Mouse (Mus musculus): ENCODE data around the gene Micu1. TPM values are rescaled to one million over a fixed set of nuclear protein-coding genes. Genes with fewer than 3 reads are reported as not detected.

Micu1 gene
- polyA plus RNA-seq, 1 experiment, result 174 TPM

DNA sequence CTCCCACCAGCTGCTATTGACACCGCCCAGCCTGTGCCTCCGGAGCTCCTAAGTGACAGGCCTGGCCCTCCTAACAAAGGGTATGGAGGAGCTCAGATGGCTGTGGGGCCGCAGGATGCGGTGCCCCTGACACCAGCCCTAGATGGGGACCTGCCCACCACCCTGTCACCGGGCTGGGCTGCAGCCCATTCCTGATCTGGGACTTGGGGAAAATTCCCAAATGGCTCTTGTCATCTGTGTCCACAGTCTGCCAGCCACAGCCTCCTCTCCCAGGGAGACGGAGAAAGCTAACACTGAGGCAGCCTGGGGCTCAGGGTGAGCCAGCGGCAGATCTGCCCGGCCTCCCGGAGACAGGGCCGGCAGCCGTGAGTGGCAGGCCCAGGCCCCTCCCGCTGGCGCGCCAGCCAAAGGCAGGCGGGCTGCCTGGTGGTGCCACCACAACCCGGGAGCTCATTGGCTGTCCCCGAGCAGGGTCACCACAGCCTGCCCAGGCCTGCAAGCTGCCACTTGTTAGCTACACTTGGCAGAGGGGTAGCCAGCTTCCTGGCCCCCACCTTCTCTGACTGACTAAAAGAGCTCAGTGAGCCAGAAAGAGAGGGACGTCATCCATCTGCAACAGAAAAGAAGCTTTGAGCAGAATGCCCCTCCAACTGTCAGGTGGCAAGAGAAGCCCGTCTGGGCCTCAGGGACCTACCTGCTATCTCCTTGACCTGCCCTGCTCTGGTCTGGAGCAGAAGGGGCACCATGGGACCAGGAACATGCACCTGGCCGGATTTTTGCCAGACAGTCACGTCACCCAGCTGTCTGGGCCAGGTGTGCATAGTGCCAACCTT lies 197.3 kb downstream of the Micu1 start:
- WGBS, result 9% methylated on average over 21 of the region's 21 CpGs
- DNase-seq, result peak; percentile 84 to 92
- Histone ChIP-seq H3K4me3 (replicated peaks; ENCODE audit: insufficient read depth, low read depth, low read length) (peak overlapping the region; percentile 31), H3K27me3 (ENCODE audit: control insufficient read depth, insufficient read depth, low read length) (no peaks in the 10 kb centered on the region), H3K27ac (ENCODE audit: insufficient read depth, low read length) (peak overlapping the region; percentile 78), H3K4me1 (ENCODE audit: control insufficient read depth, insufficient read depth, low read length) (peaks cover 16% of the 10 kb centered on the region)
- TF ChIP-seq CTCF (IDR thresholded peaks at IDR 0.05; ENCODE audit: borderline replicate concordance, insufficient read depth, low read depth, low read length) (no peak), POLR2A (IDR thresholded peaks at IDR 0.05; ENCODE audit: borderline replicate concordance, insufficient read depth, low read length) (peak; percentile 60; the same call in 1 of the 2 replicates)

DNA sequence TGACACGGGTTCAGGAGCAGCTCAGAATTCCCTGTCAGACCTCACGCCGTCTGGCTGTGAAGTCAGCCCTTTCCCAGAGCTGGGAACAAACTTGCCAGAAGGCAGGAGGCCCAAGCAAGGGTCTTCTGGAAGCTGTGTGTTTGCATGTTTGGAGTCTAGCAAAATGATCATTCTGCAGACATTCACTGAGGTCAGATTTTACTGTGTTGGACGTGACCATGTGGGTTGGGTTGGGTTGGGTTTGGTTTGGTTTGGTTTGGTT lies 197.8 kb downstream of the Micu1 start:
- no peak for DNase-seq
- Histone ChIP-seq H3K27ac (ENCODE audit: insufficient read depth, low read length) (peak overlapping the region; percentile 65), H3K27me3 (ENCODE audit: control insufficient read depth, insufficient read depth, low read length) (no peaks in the 10 kb centered on the region), H3K4me3 (replicated peaks; ENCODE audit: insufficient read depth, low read depth, low read length) (no peak overlapping the region), H3K4me1 (ENCODE audit: control insufficient read depth, insufficient read depth, low read length) (peaks cover 16% of the 10 kb centered on the region)
- no peak for TF ChIP-seq CTCF (IDR thresholded peaks at IDR 0.05; ENCODE audit: borderline replicate concordance, insufficient read depth, low read depth, low read length)
- 40% methylated on average over 4 of the region's 4 CpGs for WGBS

GRCm38 (mm10) chr10:59900939-59901338 lies 198.7 kb downstream of the Micu1 start:
- no peak overlapping the region; the same call in 1 of the 2 replicates for H3K27ac ChIP-seq (ENCODE audit: insufficient read depth, low read length)
- peak in 1 of 2 experiments; percentile 31 for DNase-seq
- 28% methylated on average over 4 of the region's 4 CpGs for WGBS
- no peak for TF ChIP-seq CTCF (IDR thresholded peaks at IDR 0.05; ENCODE audit: borderline replicate concordance, insufficient read depth, low read depth, low read length)
- TF ChIP-seq POLR2A (IDR thresholded peaks at IDR 0.05; ENCODE audit: borderline replicate concordance, insufficient read depth, low read length), result no peak
- no peak overlapping the region for H3K4me3 ChIP-seq (replicated peaks; ENCODE audit: insufficient read depth, low read depth, low read length)
- H3K4me1 ChIP-seq (ENCODE audit: control insufficient read depth, insufficient read depth, low read length), result peaks cover 16% of the 10 kb centered on the region
- no peaks in the 10 kb centered on the region for H3K27me3 ChIP-seq (ENCODE audit: control insufficient read depth, insufficient read depth, low read length)

GRCm38 (mm10) chr10:59901463-59901862 lies 199.2 kb downstream of the Micu1 start:
- peaks cover 16% of the 10 kb centered on the region for H3K4me1 ChIP-seq (ENCODE audit: control insufficient read depth, insufficient read depth, low read length)
- H3K27ac ChIP-seq (ENCODE audit: insufficient read depth, low read length), result no peak overlapping the region
- no peak for TF ChIP-seq CTCF (IDR thresholded peaks at IDR 0.05; ENCODE audit: borderline replicate concordance, insufficient read depth, low read depth, low read length)
- no peak for TF ChIP-seq POLR2A (IDR thresholded peaks at IDR 0.05; ENCODE audit: borderline replicate concordance, insufficient read depth, low read length)
- H3K27me3 ChIP-seq (ENCODE audit: control insufficient read depth, insufficient read depth, low read length), result no peaks in the 10 kb centered on the region
- peak in 1 of 2 experiments; percentile 4 for DNase-seq
- 80% methylated on average over 1 of the region's 1 CpGs for WGBS
- no peak overlapping the region for H3K4me3 ChIP-seq (replicated peaks; ENCODE audit: insufficient read depth, low read depth, low read length)

DNA sequence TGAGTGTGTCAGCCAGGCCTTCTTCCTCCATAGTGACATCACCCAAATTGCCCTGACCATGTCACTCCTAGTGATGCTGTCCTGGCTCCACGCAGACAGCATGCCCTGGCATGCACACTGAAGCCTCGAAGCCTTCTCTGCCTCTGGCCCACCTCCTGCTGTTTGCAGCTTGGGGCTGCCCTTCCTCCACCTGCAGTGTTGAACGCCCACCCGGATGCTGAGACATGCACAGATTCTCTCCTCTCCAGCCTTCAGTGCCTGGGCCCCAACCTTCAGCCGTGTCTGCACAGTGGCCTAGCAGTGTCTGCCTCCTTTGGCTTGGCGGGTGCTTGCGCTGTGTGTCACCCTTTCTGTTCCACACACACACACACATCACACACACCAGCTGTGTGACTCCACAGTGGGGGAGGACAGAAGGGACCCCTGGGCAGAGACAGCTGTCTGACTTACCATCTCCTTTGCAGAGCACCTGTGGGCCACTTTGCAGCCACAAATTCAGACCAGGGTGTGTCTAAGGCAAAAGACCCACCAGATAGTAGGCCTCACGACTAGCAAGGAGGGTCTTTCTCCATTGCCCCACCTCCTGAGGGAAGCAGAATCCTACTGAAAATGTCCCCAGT lies 199.8 kb downstream of the Micu1 start:
- Histone ChIP-seq H3K4me3 (replicated peaks; ENCODE audit: insufficient read depth, low read depth, low read length) (no peak overlapping the region), H3K27ac (ENCODE audit: insufficient read depth, low read length) (no peak overlapping the region), H3K27me3 (ENCODE audit: control insufficient read depth, insufficient read depth, low read length) (no peaks in the 10 kb centered on the region), H3K4me1 (ENCODE audit: control insufficient read depth, insufficient read depth, low read length) (peaks cover 16% of the 10 kb centered on the region)
- DNase-seq, result peak in 1 of 2 experiments; percentile 6
- 66% methylated on average over 8 of the region's 8 CpGs for WGBS
- no peak for TF ChIP-seq CTCF (IDR thresholded peaks at IDR 0.05; ENCODE audit: borderline replicate concordance, insufficient read depth, low read depth, low read length)
- TF ChIP-seq POLR2A (IDR thresholded peaks at IDR 0.05; ENCODE audit: borderline replicate concordance, insufficient read depth, low read length), result no peak

DNA sequence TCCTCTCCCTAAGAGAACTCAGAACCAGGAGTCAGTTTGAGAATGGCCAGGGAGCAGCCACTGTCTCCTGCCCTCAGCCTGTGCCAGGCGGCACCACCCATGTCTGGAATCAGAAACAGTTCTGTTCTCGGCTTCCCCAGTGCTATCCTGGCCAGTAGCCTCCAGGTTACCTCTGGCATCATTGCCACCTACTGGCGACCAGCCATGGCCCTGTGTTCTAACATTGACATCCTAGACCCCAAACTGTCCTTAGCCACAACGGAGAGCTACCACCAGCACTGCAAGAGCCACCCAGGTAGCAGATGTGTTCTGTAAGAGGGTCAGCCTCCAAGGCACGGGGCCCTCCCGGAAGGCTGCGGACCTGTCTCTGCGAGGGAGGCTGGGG lies 200.3 kb downstream of the Micu1 start:
- Histone ChIP-seq H3K27ac (ENCODE audit: insufficient read depth, low read length) (no peak overlapping the region), H3K4me1 (ENCODE audit: control insufficient read depth, insufficient read depth, low read length) (peaks cover 19% of the 10 kb centered on the region)

DNA sequence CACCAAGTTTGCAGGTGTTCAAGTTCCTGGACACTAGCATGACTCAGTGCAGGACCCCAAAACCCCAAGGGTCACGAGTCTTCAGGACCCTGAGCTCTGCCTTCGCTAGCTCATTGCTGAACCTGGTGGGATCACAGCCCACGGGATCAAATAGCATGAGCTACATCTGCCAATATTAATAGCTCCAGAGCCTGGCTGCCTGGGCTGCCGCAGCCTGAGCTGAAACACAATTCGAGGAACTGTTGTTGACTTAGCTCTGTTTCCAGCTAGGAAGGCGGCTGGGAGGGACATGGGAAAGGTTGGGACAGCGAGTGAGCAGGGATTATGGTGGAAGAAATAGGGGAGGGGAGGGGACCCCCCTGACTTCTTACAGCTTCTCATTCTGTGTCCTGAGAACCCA lies 200.9 kb downstream of the Micu1 start:
- no peak for TF ChIP-seq POLR2A (IDR thresholded peaks at IDR 0.05; ENCODE audit: borderline replicate concordance, insufficient read depth, low read length)
- no peak for TF ChIP-seq CTCF (IDR thresholded peaks at IDR 0.05; ENCODE audit: borderline replicate concordance, insufficient read depth, low read depth, low read length)
- no peak overlapping the region for H3K27ac ChIP-seq (ENCODE audit: insufficient read depth, low read length)
- 65% methylated on average over 7 of the region's 7 CpGs for WGBS
- no peaks in the 10 kb centered on the region for H3K27me3 ChIP-seq (ENCODE audit: control insufficient read depth, insufficient read depth, low read length)
- H3K4me1 ChIP-seq (ENCODE audit: control insufficient read depth, insufficient read depth, low read length), result peaks cover 24% of the 10 kb centered on the region
- peak in 1 of 2 experiments; percentile 3 for DNase-seq
- H3K4me3 ChIP-seq (replicated peaks; ENCODE audit: insufficient read depth, low read depth, low read length), result no peak overlapping the region

More for the DNA sequence above, 200.3 kb downstream of the Micu1 start:
- no peak for TF ChIP-seq CTCF (IDR thresholded peaks at IDR 0.05; ENCODE audit: borderline replicate concordance, insufficient read depth, low read depth, low read length)
- no peak for TF ChIP-seq POLR2A (IDR thresholded peaks at IDR 0.05; ENCODE audit: borderline replicate concordance, insufficient read depth, low read length)
- no peaks in the 10 kb centered on the region for H3K27me3 ChIP-seq (ENCODE audit: control insufficient read depth, insufficient read depth, low read length)
- 62% methylated on average over 8 of the region's 8 CpGs for whole genome bisulfite sequencing
- no peak overlapping the region for H3K4me3 ChIP-seq (replicated peaks; ENCODE audit: insufficient read depth, low read depth, low read length)
- DNase-seq, result peak in 1 of 2 experiments; percentile 19

DNA sequence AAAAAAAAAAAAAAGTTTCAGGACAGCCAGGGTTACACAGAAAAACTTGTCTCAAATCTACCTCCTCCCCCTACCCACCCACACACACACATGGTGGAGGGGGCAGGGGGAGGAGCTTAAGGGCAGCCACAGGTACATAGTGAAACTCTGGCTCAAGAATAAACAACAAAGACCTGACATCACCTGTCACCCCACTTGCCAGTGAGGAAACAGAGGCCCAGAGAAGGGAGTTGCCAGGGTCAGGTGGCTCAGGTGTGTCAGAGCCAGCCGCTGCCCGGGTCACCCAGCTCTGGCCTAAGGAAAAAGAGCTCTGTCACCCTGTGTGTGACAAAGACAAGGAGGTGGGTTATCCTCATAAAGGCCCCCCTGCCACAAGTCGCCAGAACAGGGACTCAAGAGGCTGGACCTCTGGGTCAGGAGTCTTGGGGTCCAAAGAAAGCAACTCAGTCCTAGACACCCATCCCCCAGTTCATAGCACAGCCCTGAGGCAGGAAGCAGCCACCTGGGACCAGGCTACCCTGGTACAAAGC lies 204.9 kb downstream of the Micu1 start:
- 81% methylated on average over 3 of the region's 3 CpGs for WGBS
- TF ChIP-seq POLR2A (IDR thresholded peaks at IDR 0.05; ENCODE audit: borderline replicate concordance, insufficient read depth, low read length), result no peak
- TF ChIP-seq CTCF (IDR thresholded peaks at IDR 0.05; ENCODE audit: borderline replicate concordance, insufficient read depth, low read depth, low read length), result no peak
- DNase-seq, result no peak
- no peaks in the 10 kb centered on the region for H3K27me3 ChIP-seq (ENCODE audit: control insufficient read depth, insufficient read depth, low read length)
- H3K27ac ChIP-seq (ENCODE audit: insufficient read depth, low read length), result no peak overlapping the region
- H3K4me1 ChIP-seq (ENCODE audit: control insufficient read depth, insufficient read depth, low read length), result peaks cover 12% of the 10 kb centered on the region
- no peak overlapping the region for H3K4me3 ChIP-seq (replicated peaks; ENCODE audit: insufficient read depth, low read depth, low read length)

Measured in cerebellum, adult 2 months (tissue).